Mouse (Mus musculus): Measurements from ENCODE around the gene Dlx1. TPM values are rescaled to one million over a fixed set of nuclear protein-coding genes. Genes with fewer than 3 reads are reported as not detected.

The Dlx1 gene
- polyA plus RNA-seq, 1 experiment from 2014 or later, result 0.27 TPM

GRCm38 (mm10) chr2:71542816-71543301, 14.9 kb downstream of the Dlx1 start:
- H3K9ac ChIP-seq, result no peak overlapping the region
- peak; percentile 19; the same call in 1 of the 2 replicates for ATAC-seq (replicated peaks; ENCODE audit: low FRiP score)
- H3K4me1 ChIP-seq, result peaks cover 67% of the 10 kb centered on the region

GRCm38 (mm10) chr2:71543531-71543930, 15.6 kb downstream of the Dlx1 start:
- Histone ChIP-seq H3K4me1 (peaks cover 66% of the 10 kb centered on the region), H3K4me3 (replicated peaks) (no peak overlapping the region), H3K9me3 (replicated peaks) (no peaks in the 10 kb centered on the region), H3K27ac (no peak overlapping the region), H3K4me2 (no peak overlapping the region), H3K27me3 (peaks cover 96% of the 10 kb centered on the region), H3K36me3 (no peaks in the 10 kb centered on the region), H3K9ac (no peak overlapping the region)
- WGBS, result 2% methylated on average over 9 of the region's 9 CpGs
- no peak for ATAC-seq (replicated peaks; ENCODE audit: low FRiP score)

More at GRCm38 (mm10) chr2:71542816-71543301, 14.9 kb downstream of the Dlx1 start:
- peak overlapping the region; percentile 30 for H3K4me3 ChIP-seq (replicated peaks)
- peaks cover 96% of the 10 kb centered on the region for H3K27me3 ChIP-seq
- H3K36me3 ChIP-seq, result no peaks in the 10 kb centered on the region
- H3K9me3 ChIP-seq (replicated peaks), result no peaks in the 10 kb centered on the region
- no peak overlapping the region for H3K27ac ChIP-seq
- 0% methylated on average over 29 of the region's 30 CpGs for WGBS
- peak overlapping the region; percentile 46 for H3K4me2 ChIP-seq

GRCm38 (mm10) chr2:71543948-71544347, 16.0 kb downstream of the Dlx1 start:
- H3K4me1 ChIP-seq, result peaks cover 63% of the 10 kb centered on the region
- H3K27ac ChIP-seq, result no peak overlapping the region
- no peak overlapping the region for H3K9ac ChIP-seq
- H3K9me3 ChIP-seq (replicated peaks), result no peaks in the 10 kb centered on the region
- H3K4me3 ChIP-seq (replicated peaks), result peak overlapping the region; percentile 22; the same call in 1 of the 2 replicates
- H3K27me3 ChIP-seq, result peaks cover 96% of the 10 kb centered on the region
- peak overlapping the region; percentile 30 for H3K4me2 ChIP-seq
- no peak for ATAC-seq (replicated peaks; ENCODE audit: low FRiP score)
- 2% methylated on average over 20 of the region's 20 CpGs for WGBS
- H3K36me3 ChIP-seq, result no peaks in the 10 kb centered on the region

- peaks cover 58% of the 10 kb centered on the region for H3K4me1 ChIP-seq
- H3K9ac ChIP-seq, result no peak overlapping the region
- H3K4me2 ChIP-seq, result peak overlapping the region; percentile 30
- peak overlapping the region; percentile 53 for H3K4me3 ChIP-seq (replicated peaks)
- ATAC-seq (replicated peaks; ENCODE audit: low FRiP score), result no peak
- H3K9me3 ChIP-seq (replicated peaks), result no peaks in the 10 kb centered on the region
- H3K27ac ChIP-seq, result no peak overlapping the region
- peaks cover 96% of the 10 kb centered on the region for H3K27me3 ChIP-seq
- 1% methylated on average over 61 of the region's 61 CpGs for WGBS
- no peaks in the 10 kb centered on the region for H3K36me3 ChIP-seq
Observed at GRCm38 (mm10) chr2:71544391-71545285, 16.7 kb downstream of the Dlx1 start.

- H3K4me2 ChIP-seq, result peak overlapping the region; percentile 98
- H3K36me3 ChIP-seq, result no peaks in the 10 kb centered on the region
- no peak overlapping the region for H3K9ac ChIP-seq
- 2% methylated on average over 32 of the region's 32 CpGs for WGBS
- no peak overlapping the region for H3K27ac ChIP-seq
- H3K4me3 ChIP-seq (replicated peaks), result peak overlapping the region; percentile 53
- H3K9me3 ChIP-seq (replicated peaks), result no peaks in the 10 kb centered on the region
- peaks cover 52% of the 10 kb centered on the region for H3K4me1 ChIP-seq
- ATAC-seq (replicated peaks; ENCODE audit: low FRiP score), result no peak
- H3K27me3 ChIP-seq, result peaks cover 96% of the 10 kb centered on the region
Observed at GRCm38 (mm10) chr2:71545401-71545881, 17.5 kb downstream of the Dlx1 start.

GRCm38 (mm10) chr2:71545882-71546639, 18.1 kb downstream of the Dlx1 start:
- no peak overlapping the region for H3K27ac ChIP-seq
- WGBS, result under 1% methylated on average over 58 of the region's 59 CpGs
- H3K27me3 ChIP-seq, result peaks cover 95% of the 10 kb centered on the region
- peak; percentile 40 for ATAC-seq (replicated peaks; ENCODE audit: low FRiP score)
- H3K9ac ChIP-seq, result no peak overlapping the region; the same call in 1 of the 2 replicates
- H3K9me3 ChIP-seq (replicated peaks), result no peaks in the 10 kb centered on the region
- peaks cover 46% of the 10 kb centered on the region for H3K4me1 ChIP-seq
- H3K4me3 ChIP-seq (replicated peaks), result peak overlapping the region; percentile 53
- H3K36me3 ChIP-seq, result no peaks in the 10 kb centered on the region
- H3K4me2 ChIP-seq, result peak overlapping the region; percentile 98

GRCm38 (mm10) chr2:71546640-71547071, 18.7 kb downstream of the Dlx1 start, which contains the start of gene Dlx2:
Gene Dlx2 (minus strand): TSS chr2:71546754.
- Histone ChIP-seq H3K27ac (no peak within 1 kb of the TSS), H3K9me3 (replicated peaks) (no peaks in the 10 kb centered on the region), H3K36me3 (no peaks in the 10 kb centered on the region), H3K27me3 (peaks cover 95% of the 10 kb centered on the region), H3K9ac (no peak within 1 kb of the TSS; the same call in 1 of the 2 replicates), H3K4me3 (replicated peaks) (peak within 1 kb of the TSS; percentile 53), H3K4me2 (peak within 1 kb of the TSS; percentile 98), H3K4me1 (peaks cover 42% of the 10 kb centered on the region)
- peak; percentile 3 for ATAC-seq (replicated peaks; ENCODE audit: low FRiP score)
- under 1% methylated on average over 37 of the region's 37 CpGs for WGBS

GRCm38 (mm10) chr2:71547829-71548228, 19.9 kb downstream of the Dlx1 start:
- no peak overlapping the region for H3K4me3 ChIP-seq (replicated peaks)
- 1% methylated on average over 8 of the region's 8 CpGs for WGBS
- no peaks in the 10 kb centered on the region for H3K36me3 ChIP-seq
- H3K9me3 ChIP-seq (replicated peaks), result no peaks in the 10 kb centered on the region
- H3K27ac ChIP-seq, result no peak overlapping the region
- no peak overlapping the region for H3K4me2 ChIP-seq
- H3K4me1 ChIP-seq, result peaks cover 40% of the 10 kb centered on the region
- H3K27me3 ChIP-seq, result peaks cover 95% of the 10 kb centered on the region
- H3K9ac ChIP-seq, result no peak overlapping the region
- ATAC-seq (replicated peaks; ENCODE audit: low FRiP score), result no peak

- H3K27ac ChIP-seq, result no peak overlapping the region
- H3K4me2 ChIP-seq, result no peak overlapping the region
- no peak overlapping the region for H3K4me3 ChIP-seq (replicated peaks)
- H3K27me3 ChIP-seq, result peaks cover 91% of the 10 kb centered on the region
- no peak overlapping the region for H3K9ac ChIP-seq
- peaks cover 22% of the 10 kb centered on the region for H3K4me1 ChIP-seq
- H3K9me3 ChIP-seq (replicated peaks), result no peaks in the 10 kb centered on the region
- 25% methylated on average over 3 of the region's 3 CpGs for WGBS
- no peaks in the 10 kb centered on the region for H3K36me3 ChIP-seq
- no peak for ATAC-seq (replicated peaks; ENCODE audit: low FRiP score)
Observed at GRCm38 (mm10) chr2:71550330-71550729, 22.4 kb downstream of the Dlx1 start.

- WGBS, result 2% methylated on average over 18 of the region's 18 CpGs
- no peak overlapping the region for H3K27ac ChIP-seq
- peaks cover 78% of the 10 kb centered on the region for H3K27me3 ChIP-seq
- no peak overlapping the region for H3K4me3 ChIP-seq (replicated peaks)
- no peaks in the 10 kb centered on the region for H3K36me3 ChIP-seq
- peaks cover 8% of the 10 kb centered on the region for H3K4me1 ChIP-seq
- ATAC-seq (replicated peaks; ENCODE audit: low FRiP score), result 0 out of 2 replicates have a peak, but pooled peaks have one; percentile 15
- H3K9me3 ChIP-seq (replicated peaks), result 0 out of 2 replicates have a peak, but pooled peaks cover 3% of the 10 kb centered on the region
- no peak overlapping the region for H3K9ac ChIP-seq
- H3K4me2 ChIP-seq, result no peak overlapping the region
Observed at GRCm38 (mm10) chr2:71551704-71552103, 23.8 kb downstream of the Dlx1 start.

- Histone ChIP-seq H3K4me2 (no peak overlapping the region), H3K4me3 (replicated peaks) (no peak overlapping the region), H3K36me3 (no peaks in the 10 kb centered on the region), H3K9me3 (replicated peaks) (peaks cover 3% of the 10 kb centered on the region; the same call in 1 of the 2 replicates), H3K27me3 (peaks cover 39% of the 10 kb centered on the region), H3K4me1 (peaks cover 5% of the 10 kb centered on the region), H3K9ac (no peak overlapping the region), H3K27ac (no peak overlapping the region)
- ATAC-seq (replicated peaks; ENCODE audit: low FRiP score), result no peak
- 71% methylated on average over 5 of the region's 5 CpGs for WGBS
Observed at GRCm38 (mm10) chr2:71556071-71556470, 28.2 kb downstream of the Dlx1 start.
